Mouse (Mus musculus): ENCODE measurements around the gene Plek2. TPM values are rescaled to one million over a fixed set of nuclear protein-coding genes. Genes with fewer than 3 reads are reported as not detected.
"Not testable (repeated sequence)": the region's sequence is repeated elsewhere in the genome, so short reads cannot be mapped to it uniquely, and the experiment has no call there.

Gene Plek2
- polyA plus RNA-seq, 1 experiment: 1.4 TPM

GRCm38 (mm10) chr12:78929900-78930299, 23.1 kb upstream of the Plek2 start:
- 59% methylated on average over 1 of the region's 1 CpGs for WGBS

GRCm38 (mm10) chr12:78927287-78927686, 20.5 kb upstream of the Plek2 start:
- H3K4me1 ChIP-seq (ENCODE audit: control insufficient read depth, insufficient read depth, low read length): no peaks in the 10 kb centered on the region
- H3K4me3 ChIP-seq (replicated peaks; ENCODE audit: extremely low read depth, low read depth, low read length): no peak overlapping the region
- 57% methylated on average over 5 of the region's 5 CpGs for WGBS
- no peak for DNase-seq
- TF ChIP-seq CTCF (IDR thresholded peaks at IDR 0.05; ENCODE audit: insufficient read depth, low read length): no peak
- TF ChIP-seq POLR2A (IDR thresholded peaks at IDR 0.05; ENCODE audit: borderline replicate concordance, extremely low read depth, low read depth, low read length): no peak

More at GRCm38 (mm10) chr12:78929900-78930299, 23.1 kb upstream of the Plek2 start:
- no peak overlapping the region for H3K4me3 ChIP-seq (replicated peaks; ENCODE audit: extremely low read depth, low read depth, low read length)
- H3K4me1 ChIP-seq (ENCODE audit: control insufficient read depth, insufficient read depth, low read length): no peaks in the 10 kb centered on the region
- no peak for TF ChIP-seq CTCF (IDR thresholded peaks at IDR 0.05; ENCODE audit: insufficient read depth, low read length)
- TF ChIP-seq POLR2A (IDR thresholded peaks at IDR 0.05; ENCODE audit: borderline replicate concordance, extremely low read depth, low read depth, low read length): no peak
- no peak for DNase-seq

- Histone ChIP-seq H3K4me3 (replicated peaks; ENCODE audit: extremely low read depth, low read depth, low read length) (no peak overlapping the region), H3K4me1 (ENCODE audit: control insufficient read depth, insufficient read depth, low read length) (no peaks in the 10 kb centered on the region; the same call in 1 of the 2 replicates)
- DNase-seq: no peak
- WGBS: 79% methylated on average over 7 of the region's 7 CpGs
- TF ChIP-seq CTCF (IDR thresholded peaks at IDR 0.05; ENCODE audit: insufficient read depth, low read length): no peak
- TF ChIP-seq POLR2A (IDR thresholded peaks at IDR 0.05; ENCODE audit: borderline replicate concordance, extremely low read depth, low read depth, low read length): no peak
Observed at GRCm38 (mm10) chr12:78923539-78924189, 16.9 kb upstream of the Plek2 start.

GRCm38 (mm10) chr12:78922977-78923376, 16.2 kb upstream of the Plek2 start:
- DNase-seq; H3K4me1 ChIP-seq (ENCODE audit: control insufficient read depth, insufficient read depth, low read length); H3K4me3 ChIP-seq (replicated peaks; ENCODE audit: extremely low read depth, low read depth, low read length): not testable (repeated sequence)

- no peak for DNase-seq
- no peak for TF ChIP-seq POLR2A (IDR thresholded peaks at IDR 0.05; ENCODE audit: borderline replicate concordance, extremely low read depth, low read depth, low read length)
- TF ChIP-seq CTCF (IDR thresholded peaks at IDR 0.05; ENCODE audit: insufficient read depth, low read length): no peak
- WGBS: 61% methylated on average over 3 of the region's 3 CpGs
- H3K4me3 ChIP-seq (replicated peaks; ENCODE audit: extremely low read depth, low read depth, low read length): no peak overlapping the region
- peaks cover 3% of the 10 kb centered on the region; the same call in 1 of the 2 replicates for H3K4me1 ChIP-seq (ENCODE audit: control insufficient read depth, insufficient read depth, low read length)
Observed at GRCm38 (mm10) chr12:78922058-78922457, 15.3 kb upstream of the Plek2 start.

GRCm38 (mm10) chr12:78921421-78921820, 14.7 kb upstream of the Plek2 start:
- TF ChIP-seq POLR2A (IDR thresholded peaks at IDR 0.05; ENCODE audit: borderline replicate concordance, extremely low read depth, low read depth, low read length): no peak
- TF ChIP-seq CTCF (IDR thresholded peaks at IDR 0.05; ENCODE audit: insufficient read depth, low read length): no peak
- no peak for DNase-seq
- WGBS: 40% methylated on average over 4 of the region's 4 CpGs
- Histone ChIP-seq H3K4me3 (replicated peaks; ENCODE audit: extremely low read depth, low read depth, low read length) (no peak overlapping the region), H3K4me1 (ENCODE audit: control insufficient read depth, insufficient read depth, low read length) (peaks cover 3% of the 10 kb centered on the region; the same call in 1 of the 2 replicates)

GRCm38 (mm10) chr12:78919079-78919712, 12.4 kb upstream of the Plek2 start:
- H3K4me1 ChIP-seq (ENCODE audit: control insufficient read depth, insufficient read depth, low read length): peaks cover 3% of the 10 kb centered on the region; the same call in 1 of the 2 replicates
- H3K4me3 ChIP-seq (replicated peaks; ENCODE audit: extremely low read depth, low read depth, low read length): no peak overlapping the region
- WGBS: 16% methylated on average over 16 of the region's 16 CpGs
- TF ChIP-seq POLR2A (IDR thresholded peaks at IDR 0.05; ENCODE audit: borderline replicate concordance, extremely low read depth, low read depth, low read length) (no peak), CTCF (IDR thresholded peaks at IDR 0.05; ENCODE audit: insufficient read depth, low read length) (peak; percentile 61)
- peak; percentile 34 for DNase-seq

- TF ChIP-seq POLR2A (IDR thresholded peaks at IDR 0.05; ENCODE audit: borderline replicate concordance, extremely low read depth, low read depth, low read length) (no peak), CTCF (IDR thresholded peaks at IDR 0.05; ENCODE audit: insufficient read depth, low read length) (peak; percentile 89)
- Histone ChIP-seq H3K4me3 (replicated peaks; ENCODE audit: extremely low read depth, low read depth, low read length) (no peak overlapping the region), H3K4me1 (ENCODE audit: control insufficient read depth, insufficient read depth, low read length) (peaks cover 3% of the 10 kb centered on the region; the same call in 1 of the 2 replicates)
- peak; percentile 73 for DNase-seq
- WGBS: 10% methylated on average over 11 of the region's 11 CpGs
Observed at GRCm38 (mm10) chr12:78918227-78919078, 11.7 kb upstream of the Plek2 start.

- no peak for DNase-seq
- Histone ChIP-seq H3K4me3 (replicated peaks; ENCODE audit: extremely low read depth, low read depth, low read length) (no peak overlapping the region), H3K4me1 (ENCODE audit: control insufficient read depth, insufficient read depth, low read length) (peaks cover 6% of the 10 kb centered on the region; the same call in 1 of the 2 replicates)
- TF ChIP-seq POLR2A (IDR thresholded peaks at IDR 0.05; ENCODE audit: borderline replicate concordance, extremely low read depth, low read depth, low read length): no peak
- TF ChIP-seq CTCF (IDR thresholded peaks at IDR 0.05; ENCODE audit: insufficient read depth, low read length): no peak
- 83% methylated on average over 3 of the region's 3 CpGs for WGBS
Observed at GRCm38 (mm10) chr12:78916278-78916677, 9.5 kb upstream of the Plek2 start.
